Mouse (Mus musculus) cortical plate, adult 2 months (tissue): ENCODE measurements at regions not wholly inside any gene's neighbourhood (a gene's known extent, or its start where the extent isn't known, plus 50 kb on each side); places are given as distances from the start of the nearest gene placed in this dataset.

Experiments
- CTCF ChIP-seq: fragments of 200-500 bp; IDR thresholded peaks from 2 replicates; pipeline ENCODE4 v1.5.1; 2011; ENCODE audit warnings: mild to moderate bottlenecking, control low read depth, low read length; ENCODE audit not compliant: insufficient read depth; ENCODE audit errors: extremely low read depth
- POLR2A ChIP-seq: fragments of 200-500 bp; IDR thresholded peaks from 2 replicates; pipeline ENCODE4 v1.6.1; 2011; ENCODE audit warnings: mild to moderate bottlenecking, low read length, control low read depth; ENCODE audit not compliant: insufficient read depth; ENCODE audit errors: extremely low read depth

GRCm38 (mm10) chr13:52019647-52020046, 173.2 kb downstream of the Gadd45g start:
- TF ChIP-seq POLR2A (no peak), CTCF (no peak)
